Mouse (Mus musculus) midbrain, embryonic 11.5 days (tissue): Measurements from ENCODE around the gene Apba1. TPM values are rescaled to one million over a fixed set of nuclear protein-coding genes. Genes with fewer than 3 reads are reported as not detected.

Source experiments
- ATAC-seq: fragments of 200-750 bp; cut with Nextera tagmentation; 2 replicates; pipeline ENCODE4 v1.8.0; 2017; ENCODE audit warnings: moderate TSS enrichment, moderate library complexity; ENCODE audit not compliant: low FRiP score
- DNase-seq: peaks from one replicate; pipeline ENCODE4 v3.0.0; 2015; ENCODE audit warnings: low spot score; ENCODE audit errors: missing footprints
- H3K27ac ChIP-seq: fragments of 300-500 bp; sonication (generic); 2 replicates; pipeline ENCODE4 v1.5.1; 2014; ENCODE audit warnings: low read depth, low read length
- H3K27me3 ChIP-seq: fragments of 300-500 bp; sonication (generic); 2 replicates; pipeline ENCODE4 v1.6.1; 2014; ENCODE audit warnings: mild to moderate bottlenecking, low read length, moderate library complexity, mixed read lengths; ENCODE audit not compliant: control insufficient read depth, insufficient read depth
- H3K36me3 ChIP-seq: fragments of 300-500 bp; sonication (generic); 2 replicates; pipeline ENCODE4 v1.6.1; 2014; ENCODE audit warnings: mild to moderate bottlenecking, low read length, moderate library complexity, mixed read lengths; ENCODE audit not compliant: control insufficient read depth, insufficient read depth
- H3K4me1 ChIP-seq: fragments of 300-500 bp; sonication (generic); 2 replicates; pipeline ENCODE4 v1.6.1; 2014; ENCODE audit warnings: low read length; ENCODE audit not compliant: control insufficient read depth, insufficient read depth
- H3K4me2 ChIP-seq: fragments of 300-500 bp; sonication (generic); 2 replicates; pipeline ENCODE4 v1.6.1; 2014; ENCODE audit warnings: mild to moderate bottlenecking, moderate library complexity
- H3K4me3 ChIP-seq: fragments of 300-500 bp; sonication (generic); 2 replicates; pipeline ENCODE4 v1.5.1; 2014; ENCODE audit warnings: low read depth, low read length
- H3K9ac ChIP-seq: fragments of 300-500 bp; sonication (generic); 2 replicates; pipeline ENCODE4 v1.6.1; 2014; ENCODE audit warnings: low read length
- H3K9me3 ChIP-seq: fragments of 300-500 bp; sonication (generic); 2 replicates; pipeline ENCODE4 v1.6.1; 2016; ENCODE audit warnings: low read length; ENCODE audit not compliant: control insufficient read depth
- WGBS: fragments of 180-500 bp; shearing (Covaris S2); extraction: QIAGEN DNeasy Blood & Tissue Kit; methylation state at CpG from one replicate; pipeline ENCODE4 v1.1.7; 2014; 5-methylcytosine and 5-hydroxymethylcytosine counted together
- polyA plus RNA-seq: library from polyadenylated mRNA; unstranded; fragments of >200 nt; fragmentation: Nextera tagmentation; extraction: Ambion mirVana; gene quantifications from 2 replicates; pipeline ENCODE4 v1.2.1, GENCODE M21; 2014

The Apba1 gene
- polyA plus RNA-seq, 1 experiment from 2014 or later, result 1.4 TPM

GRCm38 (mm10) chr19:23770494-23771423, 12.1 kb downstream of the Apba1 start:
- Histone ChIP-seq H3K9ac (no peak overlapping the region), H3K27ac (no peak overlapping the region)

GRCm38 (mm10) chr19:23771971-23772370, 13.3 kb downstream of the Apba1 start:
- Histone ChIP-seq H3K9ac (no peak overlapping the region), H3K9me3 (no peaks in the 10 kb centered on the region), H3K4me2 (no peak overlapping the region), H3K27me3 (no peaks in the 10 kb centered on the region), H3K4me3 (no peak overlapping the region), H3K36me3 (no peaks in the 10 kb centered on the region), H3K4me1 (peaks cover 6% of the 10 kb centered on the region), H3K27ac (no peak overlapping the region)
- no peak for ATAC-seq
- 65% methylated on average over 7 of the region's 7 CpGs for WGBS
- no peak for DNase-seq

More at GRCm38 (mm10) chr19:23770494-23771423, 12.1 kb downstream of the Apba1 start:
- Histone ChIP-seq H3K36me3 (no peaks in the 10 kb centered on the region), H3K4me3 (no peak overlapping the region), H3K27me3 (no peaks in the 10 kb centered on the region), H3K9me3 (no peaks in the 10 kb centered on the region), H3K4me1 (peaks cover 6% of the 10 kb centered on the region), H3K4me2 (0 out of 2 replicates have a peak overlapping the region, but pooled peaks have one; percentile 4)
- WGBS, result 42% methylated on average over 10 of the region's 10 CpGs
- no peak for DNase-seq
- no peak for ATAC-seq

GRCm38 (mm10) chr19:23775356-23775755, 16.7 kb downstream of the Apba1 start:
- 87% methylated on average over 6 of the region's 6 CpGs for WGBS
- H3K27me3 ChIP-seq, result no peaks in the 10 kb centered on the region
- H3K27ac ChIP-seq, result no peak overlapping the region
- no peaks in the 10 kb centered on the region for H3K36me3 ChIP-seq
- DNase-seq (no peak), ATAC-seq (no peak)
- peaks cover 6% of the 10 kb centered on the region for H3K4me1 ChIP-seq
- no peak overlapping the region for H3K9ac ChIP-seq
- H3K4me3 ChIP-seq, result no peak overlapping the region
- H3K9me3 ChIP-seq, result no peaks in the 10 kb centered on the region
- no peak overlapping the region for H3K4me2 ChIP-seq

- DNase-seq (no peak), ATAC-seq (no peak)
- H3K4me2 ChIP-seq, result no peak overlapping the region
- H3K27me3 ChIP-seq, result no peaks in the 10 kb centered on the region
- H3K4me3 ChIP-seq, result no peak overlapping the region
- no peaks in the 10 kb centered on the region for H3K4me1 ChIP-seq
- no peaks in the 10 kb centered on the region for H3K9me3 ChIP-seq
- H3K36me3 ChIP-seq, result no peaks in the 10 kb centered on the region
- H3K27ac ChIP-seq, result no peak overlapping the region
- no peak overlapping the region for H3K9ac ChIP-seq
Measured at GRCm38 (mm10) chr19:23779130-23779529, 20.4 kb downstream of the Apba1 start.

GRCm38 (mm10) chr19:23780105-23780504, 21.4 kb downstream of the Apba1 start:
- ATAC-seq, result no peak
- 88% methylated on average over 4 of the region's 4 CpGs for WGBS

GRCm38 (mm10) chr19:23781968-23782367, 23.3 kb downstream of the Apba1 start:
- no peaks in the 10 kb centered on the region for H3K9me3 ChIP-seq
- no peak overlapping the region for H3K9ac ChIP-seq
- ATAC-seq (peak; percentile 68), DNase-seq (peak; percentile 90)
- 6% methylated on average over 9 of the region's 9 CpGs for WGBS
- H3K4me3 ChIP-seq, result no peak overlapping the region
- H3K27ac ChIP-seq, result no peak overlapping the region
- no peaks in the 10 kb centered on the region for H3K36me3 ChIP-seq
- peak overlapping the region; percentile 3; the same call in 1 of the 2 replicates for H3K4me2 ChIP-seq
- no peaks in the 10 kb centered on the region for H3K27me3 ChIP-seq
- no peaks in the 10 kb centered on the region for H3K4me1 ChIP-seq

More at GRCm38 (mm10) chr19:23780105-23780504, 21.4 kb downstream of the Apba1 start:
- no peak overlapping the region for H3K4me3 ChIP-seq
- no peak overlapping the region for H3K9ac ChIP-seq
- H3K27me3 ChIP-seq, result no peaks in the 10 kb centered on the region
- no peak overlapping the region for H3K4me2 ChIP-seq
- no peaks in the 10 kb centered on the region for H3K9me3 ChIP-seq
- H3K27ac ChIP-seq, result no peak overlapping the region
- H3K36me3 ChIP-seq, result no peaks in the 10 kb centered on the region
- DNase-seq, result no peak
- H3K4me1 ChIP-seq, result no peaks in the 10 kb centered on the region

GRCm38 (mm10) chr19:23788420-23789132, 29.9 kb downstream of the Apba1 start:
- Histone ChIP-seq H3K27me3 (no peaks in the 10 kb centered on the region), H3K4me2 (no peak overlapping the region), H3K27ac (no peak overlapping the region), H3K4me1 (no peaks in the 10 kb centered on the region), H3K4me3 (no peak overlapping the region), H3K9me3 (no peaks in the 10 kb centered on the region), H3K9ac (no peak overlapping the region), H3K36me3 (no peaks in the 10 kb centered on the region)
- DNase-seq (no peak), ATAC-seq (no peak)
- WGBS, result 72% methylated on average over 9 of the region's 9 CpGs

GRCm38 (mm10) chr19:23791704-23792103, 33.0 kb downstream of the Apba1 start:
- 81% methylated on average over 6 of the region's 6 CpGs for WGBS
- H3K4me3 ChIP-seq, result no peak overlapping the region
- H3K4me2 ChIP-seq, result no peak overlapping the region
- no peaks in the 10 kb centered on the region for H3K4me1 ChIP-seq
- no peaks in the 10 kb centered on the region for H3K9me3 ChIP-seq
- no peak overlapping the region for H3K27ac ChIP-seq
- H3K36me3 ChIP-seq, result no peaks in the 10 kb centered on the region
- H3K27me3 ChIP-seq, result no peaks in the 10 kb centered on the region
- no peak for DNase-seq
- no peak overlapping the region for H3K9ac ChIP-seq
- no peak for ATAC-seq

- no peaks in the 10 kb centered on the region for H3K9me3 ChIP-seq
- 91% methylated on average over 6 of the region's 6 CpGs for WGBS
- no peak overlapping the region for H3K4me3 ChIP-seq
- H3K4me2 ChIP-seq, result no peak overlapping the region
- H3K27me3 ChIP-seq, result no peaks in the 10 kb centered on the region
- no peaks in the 10 kb centered on the region for H3K4me1 ChIP-seq
- no peak overlapping the region for H3K27ac ChIP-seq
- ATAC-seq (no peak), DNase-seq (no peak)
- H3K36me3 ChIP-seq, result no peaks in the 10 kb centered on the region
- H3K9ac ChIP-seq, result no peak overlapping the region
Measured at GRCm38 (mm10) chr19:23792559-23792958, 33.9 kb downstream of the Apba1 start.
